Mouse (Mus musculus): Measurements from ENCODE around the gene Cacna1s. TPM values are rescaled to one million over a fixed set of nuclear protein-coding genes. Genes with fewer than 3 reads are reported as not detected.

The Cacna1s gene
- 1 to 10 TPM; 4.7 to 7.3 TPM for total RNA-seq (2023)

DNA sequence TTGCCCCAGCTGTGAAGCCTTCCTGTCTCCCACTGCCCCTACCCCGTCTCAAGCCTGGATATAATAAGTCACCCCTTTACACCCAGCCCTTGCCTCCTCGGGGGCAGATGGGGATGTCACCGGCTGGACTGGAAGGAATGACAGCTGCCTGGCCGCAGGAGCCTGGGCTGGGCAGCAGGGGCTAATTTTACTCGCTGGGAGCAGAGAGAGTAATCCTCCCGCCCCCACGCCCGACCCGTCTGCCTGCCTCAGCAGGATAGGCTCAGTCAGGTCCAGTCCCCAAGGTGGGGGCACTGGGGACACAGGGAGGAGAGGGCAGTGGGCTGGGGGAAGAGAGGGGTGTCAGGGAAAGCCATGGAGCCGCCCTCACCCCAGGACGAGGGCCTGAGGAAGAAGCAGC lies at the start of gene Cacna1s:
Gene Cacna1s, plus strand, starts transcription at position 204 of the 400 bp plus-strand sequence.

DNA sequence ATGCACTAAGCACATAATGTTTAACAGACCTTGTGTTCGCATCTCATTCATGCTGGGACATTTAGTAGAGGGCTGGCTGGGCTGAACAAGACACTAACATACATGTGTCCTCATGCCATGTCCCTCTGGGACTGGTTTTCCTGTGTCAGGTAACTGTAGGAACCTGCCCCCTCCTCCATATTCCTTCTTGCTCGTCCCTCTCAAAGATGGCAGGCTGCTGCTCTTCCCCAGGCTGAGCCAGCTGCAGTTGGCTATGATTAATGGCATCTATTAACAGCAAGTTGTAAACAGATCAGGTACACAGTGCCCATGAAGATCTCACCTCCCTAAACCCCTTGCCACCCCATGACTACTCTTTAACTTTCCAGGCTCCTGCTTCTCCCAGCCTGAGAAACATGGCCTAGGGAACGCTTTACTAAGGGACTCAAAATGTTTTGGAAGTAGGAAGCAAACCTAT lies 46.2 kb upstream of the Cacna1s start, which contains the start of gene Igfn1:
Gene Igfn1, minus strand, starts transcription at position 51 of the 457 bp plus-strand sequence.

DNA sequence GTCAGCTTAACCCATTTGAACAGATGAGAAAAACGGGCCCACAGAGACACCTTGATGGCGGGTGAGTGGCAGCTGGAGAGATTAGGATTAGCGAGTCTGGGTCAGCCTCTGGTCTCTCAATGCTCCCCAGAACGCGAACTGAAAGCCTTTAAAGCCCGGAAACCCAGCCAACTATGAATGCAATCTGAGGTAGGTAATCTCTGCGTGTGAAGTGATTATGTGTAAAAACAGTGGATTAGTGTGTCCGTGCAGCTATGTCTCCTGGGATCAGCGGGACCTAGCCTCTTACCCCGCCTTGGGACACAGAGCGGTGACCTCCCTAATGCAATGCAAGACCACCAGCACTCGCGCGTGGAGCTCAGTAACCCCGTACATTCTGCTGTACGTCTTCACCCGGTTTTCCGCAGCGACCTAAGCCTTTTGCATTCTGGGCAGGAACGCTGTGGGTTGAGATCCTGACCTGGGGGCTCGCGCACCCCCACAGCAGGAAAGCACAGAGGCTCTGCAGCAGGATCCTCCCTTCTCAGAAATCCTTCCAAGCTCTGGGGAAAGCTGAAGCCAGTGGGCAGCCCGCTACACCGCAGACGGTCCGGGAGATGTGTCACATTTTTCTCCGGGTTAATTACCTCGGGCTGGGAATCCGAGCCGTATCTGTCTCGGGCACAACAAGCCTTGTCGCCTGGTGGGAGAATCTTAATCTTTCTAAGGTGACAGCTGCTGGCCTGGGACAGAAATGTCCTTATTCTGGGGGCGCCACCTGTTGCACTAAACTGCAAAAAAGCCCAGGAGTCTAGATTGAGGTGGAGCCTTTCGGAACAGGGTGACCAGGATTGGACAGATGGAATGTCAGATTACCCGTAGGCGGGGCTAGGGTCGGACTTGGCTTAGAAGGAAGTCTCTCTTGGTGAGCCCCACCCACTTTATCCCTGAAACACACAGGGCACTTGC lies 45.1 kb upstream of the Cacna1s start, which contains the start of gene Tmem9:
Gene Tmem9, plus strand, starts transcription at position 940 of the 948 bp plus-strand sequence.

DNA sequence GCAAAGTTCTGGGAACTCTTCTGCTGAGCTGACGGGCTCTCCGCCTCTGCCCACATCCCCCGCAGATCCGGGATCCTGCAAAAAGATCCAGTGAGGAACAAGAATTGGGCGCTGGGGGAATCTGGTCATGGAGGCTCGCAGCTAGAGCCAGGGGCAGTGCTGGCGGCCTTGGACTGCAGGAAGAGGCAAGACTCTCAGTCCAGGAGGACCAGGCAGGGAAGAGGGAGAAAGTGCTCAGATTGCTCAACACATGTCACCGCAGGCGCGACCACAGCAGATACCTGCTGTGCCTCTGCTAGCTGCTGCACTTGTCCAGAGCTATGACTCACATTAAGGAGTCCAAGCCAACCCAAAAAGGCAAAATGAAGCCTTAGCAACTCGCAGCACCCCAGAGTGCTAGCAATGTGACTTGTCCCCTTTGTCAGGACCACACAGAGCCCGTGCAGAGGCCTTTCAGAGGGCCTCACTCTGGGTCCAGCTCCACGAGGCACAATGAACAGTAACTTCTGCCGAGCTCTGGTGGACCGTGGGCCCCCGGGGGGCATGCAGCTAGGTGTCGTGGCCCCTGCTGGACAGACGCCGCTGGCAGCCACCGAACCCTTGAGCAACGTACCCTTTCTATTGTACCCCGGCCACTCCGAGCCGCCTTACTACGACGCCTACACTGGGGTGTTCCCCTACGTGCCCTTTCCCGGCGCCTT lies 2.1 kb upstream of the Cacna1s start, which contains the start of gene Ascl5:
Gene Ascl5, plus strand, starts transcription at position 493 of the 701 bp plus-strand sequence.

DNA sequence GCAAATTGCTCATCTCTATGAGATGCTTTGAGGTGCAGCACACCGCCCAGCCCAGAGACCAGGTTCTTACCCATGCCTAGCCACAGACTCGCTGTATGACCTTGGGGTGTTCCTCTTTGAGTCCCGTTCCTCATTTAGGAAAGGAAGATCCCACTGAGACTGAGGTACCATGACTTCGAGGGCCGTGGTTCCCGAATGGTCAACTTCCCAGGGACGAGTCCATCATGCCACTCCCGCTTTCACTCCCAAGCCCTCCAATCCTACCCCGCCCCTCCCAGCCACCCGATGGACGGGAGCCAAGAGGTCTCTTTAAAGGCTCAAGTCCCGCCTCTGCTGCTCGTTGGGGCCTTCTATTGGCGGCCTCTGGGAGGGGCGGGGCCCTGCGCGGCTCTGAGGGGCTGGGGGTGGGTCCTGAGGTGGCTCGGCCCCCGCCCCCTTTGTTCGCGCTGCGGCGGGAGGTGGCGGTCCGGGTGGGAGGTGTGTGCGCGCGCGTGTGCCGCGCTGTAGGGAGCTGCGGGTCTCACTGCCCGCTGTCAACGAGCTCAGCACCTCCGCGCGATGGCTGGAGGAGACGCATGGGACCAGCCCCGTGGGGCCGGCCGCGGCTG lies 78.5 kb downstream of the Cacna1s start, which contains the start of gene Kif21b:
Gene Kif21b, plus strand, starts transcription at position 439 of the 608 bp plus-strand sequence.

Other genes with a start within 250 kb of the Cacna1s start
- not detected for gene Lad1, start 234.2 kb upstream of the Cacna1s start, total RNA-seq (2023)
- gene Tnnt2, start 216.4 kb upstream of the Cacna1s start, total RNA-seq (2023) = not detected
- not detected for gene Pkp1, start 133.5 kb upstream of the Cacna1s start, total RNA-seq (2023)
- gene Igfn1, start 46.4 kb upstream of the Cacna1s start, total RNA-seq (2023) = under 1 TPM in 1 of 2 experiments, not detected in 1; 0.15 TPM
- gene Tmem9, start 44.6 kb upstream of the Cacna1s start, total RNA-seq (2023) = 10 to 100 TPM; 11.4 to 14.3 TPM
- gene Ascl5, start 1.9 kb upstream of the Cacna1s start, total RNA-seq (2023) = not detected
- gene Kif21b, start 78.6 kb downstream of the Cacna1s start, total RNA-seq (2023) = 100 to 1,000 TPM; 246 to 247 TPM
- not detected for gene Mroh3, start 160.1 kb downstream of the Cacna1s start, total RNA-seq (2023)
- not detected for gene Inava, start 181.5 kb downstream of the Cacna1s start, total RNA-seq (2023)
- not detected for gene Gpr25, start 208.1 kb downstream of the Cacna1s start, total RNA-seq (2023)

Data from B cell, adult 67 days (primary cell).